Mouse (Mus musculus) liver (tissue): ENCODE results near the gene Olfr818.
"Not testable (repeated sequence)": the region's sequence is repeated elsewhere in the genome, so short reads cannot be mapped to it uniquely, and the experiment has no call there.

Experiments used
- DNase-seq: peaks from one replicate; pipeline ENCODE4 v3.0.0-alpha.2; 2020; ENCODE audit warnings: mixed read lengths

Olfr818 gene

GRCm38 (mm10) chr10:129949000-129949399 is at the start of gene Olfr818:
Gene Olfr818, minus strand, starts transcription at chr10:129949100.
- no peak for DNase-seq

- not testable (repeated sequence) for DNase-seq
These were observed 36.1 kb upstream of the Olfr818 start, which contains the start of gene Gm10310 for GRCm38 (mm10) chr10:129984962-129985361. Gene Gm10310, minus strand, starts transcription at chr10:129985062.

DNA sequence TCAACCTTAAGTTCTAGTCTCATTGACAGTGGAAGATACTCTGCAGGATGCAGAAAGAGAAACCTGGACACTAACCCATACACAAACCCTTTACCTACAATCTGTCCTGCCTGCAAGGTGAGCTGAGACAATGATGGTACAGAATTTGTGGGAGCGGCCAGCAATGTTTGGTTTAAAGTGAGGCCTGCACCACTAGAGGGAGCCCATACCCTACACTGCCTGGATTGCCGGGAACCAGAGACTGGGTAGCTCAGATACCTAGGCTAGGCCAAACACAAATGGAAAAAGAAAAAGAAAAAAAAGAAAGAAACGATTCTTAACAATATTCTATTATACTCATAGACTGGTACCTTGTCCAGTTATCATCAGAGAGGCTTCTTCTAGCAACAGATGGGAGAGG is 33.0 kb upstream of the Olfr818 start:
- not testable (repeated sequence) for DNase-seq

DNA sequence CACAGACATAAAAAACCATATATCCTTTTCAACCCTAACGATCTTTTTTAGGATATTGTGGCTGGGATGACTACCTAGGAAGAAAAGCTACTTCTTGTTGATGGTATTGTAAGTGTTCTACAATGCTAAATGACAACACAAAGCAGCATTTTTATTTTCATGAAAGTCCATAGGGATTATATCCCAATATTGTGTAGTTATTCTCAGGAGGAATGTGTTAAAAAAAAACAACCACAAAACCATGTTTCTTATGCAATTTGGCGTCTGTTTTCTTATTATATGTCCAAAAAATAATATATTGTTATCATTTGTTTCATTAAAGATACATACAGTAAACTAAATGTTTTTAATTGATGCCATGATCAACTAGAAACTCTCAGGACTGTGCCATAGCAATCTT is 27.1 kb upstream of the Olfr818 start, which contains the start of gene Olfr247:
Olfr247 (minus strand) TSS at position 101 of the 400 bp plus-strand sequence.
- DNase-seq: not testable (repeated sequence)

- DNase-seq: not testable (repeated sequence)
These were observed 24.1 kb upstream of the Olfr818 start for GRCm38 (mm10) chr10:129972994-129973393.

DNA sequence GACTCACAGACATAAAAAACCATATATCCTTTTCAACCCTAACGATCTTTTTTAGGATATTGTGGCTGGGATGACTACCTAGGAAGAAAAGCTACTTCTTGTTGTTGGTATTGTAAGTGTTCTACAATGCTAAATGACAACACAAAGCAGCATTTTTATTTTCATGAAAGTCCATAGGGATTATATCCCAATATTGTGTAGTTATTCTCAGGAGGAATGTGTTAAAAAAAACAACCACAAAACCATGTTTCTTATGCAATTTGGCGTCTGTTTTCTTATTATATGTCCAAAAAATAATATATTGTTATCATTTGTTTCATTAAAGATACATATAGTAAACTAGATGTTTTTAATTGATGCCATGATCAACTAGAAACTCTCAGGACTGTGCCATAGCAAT is 18.3 kb upstream of the Olfr818 start, which contains the start of gene Olfr819:
Olfr819 (minus strand) TSS at position 101 of the 400 bp plus-strand sequence.
- DNase-seq: not testable (repeated sequence)

DNA sequence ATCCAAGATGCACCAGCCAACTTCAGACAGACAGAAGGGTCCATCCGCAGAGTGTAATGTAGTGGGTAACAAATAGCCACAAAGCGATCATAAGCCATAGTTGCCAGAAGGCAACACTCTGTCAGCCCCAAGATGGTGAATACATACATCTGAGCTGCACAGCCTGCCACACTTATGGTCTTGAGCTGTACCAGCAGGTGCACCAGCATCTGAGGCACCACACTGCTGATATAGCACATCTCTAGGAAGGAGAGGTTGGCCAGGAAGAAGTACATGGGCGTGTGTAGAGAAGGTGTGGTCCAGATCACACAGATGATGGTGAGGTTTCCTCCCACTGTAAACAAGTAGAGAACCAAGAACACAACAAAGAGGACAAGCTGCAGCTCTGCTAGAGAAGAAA is 17.3 kb upstream of the Olfr818 start:
- not testable (repeated sequence) for DNase-seq

DNA sequence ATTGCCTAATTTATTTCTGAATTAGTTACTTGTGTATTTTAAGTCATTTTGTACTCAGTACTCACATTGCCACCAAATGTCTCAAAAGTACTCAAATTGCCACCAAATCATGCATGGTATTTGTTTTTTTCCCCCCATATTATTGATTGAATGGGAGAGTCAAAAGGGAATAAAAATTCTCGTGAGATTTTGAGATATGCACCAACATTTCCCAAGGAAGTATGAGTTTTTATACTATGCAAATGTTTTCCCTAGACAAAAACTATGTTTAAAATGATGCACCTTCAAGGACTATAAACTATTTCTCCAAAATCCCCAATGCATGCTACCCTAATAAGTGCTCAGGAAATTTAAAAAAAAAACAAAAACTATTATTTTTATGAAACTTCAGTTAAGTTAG is 33.4 kb downstream of the Olfr818 start, which contains the start of gene Olfr816:
Olfr816 (minus strand) TSS at position 101 of the 400 bp plus-strand sequence.
- no peak for DNase-seq

DNA sequence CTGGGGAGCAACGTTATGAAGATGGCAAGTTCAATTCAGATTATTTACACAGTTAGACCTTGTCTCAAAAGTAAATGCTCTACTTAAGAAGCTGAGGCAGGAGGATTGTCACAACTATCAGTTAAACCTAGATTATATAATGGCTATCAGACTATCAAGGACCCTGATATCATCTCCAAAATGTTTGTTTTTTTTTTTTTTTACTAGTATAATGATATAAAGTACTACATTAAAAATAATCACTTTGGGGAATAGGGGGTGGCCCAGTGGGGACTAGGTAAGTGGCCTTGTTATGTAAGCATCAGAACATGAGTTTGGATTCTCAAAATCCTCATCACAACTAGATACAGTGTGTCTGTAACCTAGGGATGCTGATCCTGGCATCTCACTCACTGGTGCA is 43.1 kb downstream of the Olfr818 start, which contains the start of gene Olfr815:
Olfr815 (minus strand) TSS at position 101 of the 400 bp plus-strand sequence.
- DNase-seq: not testable (repeated sequence)
